8 mouse cellular contexts compared by ENCODE assay signal in the genomic region with DNA sequence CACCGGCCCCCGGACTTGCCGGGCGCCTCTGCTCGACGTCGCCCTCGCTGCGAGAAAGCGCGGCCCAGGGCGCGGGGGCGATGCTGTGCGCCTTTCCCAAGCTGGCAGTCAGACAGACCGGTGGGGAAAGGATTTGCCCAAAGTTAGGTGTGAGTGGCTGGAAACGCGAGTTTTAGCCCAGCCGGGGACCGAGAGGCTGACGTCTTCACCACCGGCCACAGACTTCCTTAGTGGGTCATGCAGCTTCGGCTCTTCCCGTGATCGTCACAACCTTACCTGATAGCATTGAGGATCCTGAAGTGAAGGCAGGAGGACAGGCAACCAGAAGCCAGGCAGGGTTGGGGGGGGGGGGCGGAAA. TPM values are rescaled to one million over a fixed set of nuclear protein-coding genes. Genes with fewer than 3 reads are reported as not detected.
DNase-seq lines count a peak whose midpoint lies in the region; ATAC-seq and TF ChIP-seq lines count a peak whose summit lies in the region.

No protein-coding gene starts in this region.

- ATAC-seq in kidney, embryonic 16.5 days (ENCODE audit: low FRiP score, low TSS enrichment), result peak; percentile 66
- peak; percentile 31; the same call in 1 of the 2 replicates for ATAC-seq in embryonic facial prominence, embryonic 15.5 days (ENCODE audit: insufficient number of reproducible peaks, low FRiP score, low TSS enrichment, low read depth)
- peak; percentile 28 for ATAC-seq in intestine, embryonic 16.5 days
- peak; percentile 16 for ATAC-seq in midbrain, embryonic 11.5 days (ENCODE audit: low FRiP score)

- H3K36me3 ChIP-seq in kidney, embryonic 16.5 days (ENCODE audit: insufficient read depth, low read length), result peaks cover 16% of the 10 kb centered on the region
- H3K36me3 ChIP-seq in ES-E14 (ENCODE audit: control insufficient read depth, insufficient read depth, low read length, poor library complexity, severe bottlenecking), result peaks cover 6% of the 10 kb centered on the region
- peaks cover 26% of the 10 kb centered on the region for H3K36me3 ChIP-seq in embryonic facial prominence, embryonic 15.5 days
- peaks cover 8% of the 10 kb centered on the region; the same call in 1 of the 2 replicates for H3K36me3 ChIP-seq in intestine, embryonic 16.5 days (ENCODE audit: control insufficient read depth, insufficient read depth, low read length)
- H3K36me3 ChIP-seq in midbrain, embryonic 11.5 days (ENCODE audit: control insufficient read depth, insufficient read depth, low read length), result peaks cover 6% of the 10 kb centered on the region; the same call in 1 of the 2 replicates

- H3K9ac ChIP-seq in kidney, embryonic 16.5 days (replicated peaks; ENCODE audit: low read length), result peak overlapping the region; percentile 83
- H3K9ac ChIP-seq in ES-E14 (ENCODE audit: insufficient read depth, low read depth, low read length, poor library complexity, severe bottlenecking), result peak overlapping the region; percentile 92
- H3K9ac ChIP-seq in embryonic facial prominence, embryonic 15.5 days, result peak overlapping the region; percentile 91
- H3K9ac ChIP-seq in intestine, embryonic 16.5 days (ENCODE audit: low read depth, low read length), result peak overlapping the region; percentile 96
- H3K9ac ChIP-seq in midbrain, embryonic 11.5 days (ENCODE audit: low read length), result peak overlapping the region; percentile 91

- peak overlapping the region; percentile 78 for H3K4me2 ChIP-seq in kidney, embryonic 16.5 days (replicated peaks; ENCODE audit: low read depth, low read length)
- peak overlapping the region; percentile 66 for H3K4me2 ChIP-seq in embryonic facial prominence, embryonic 15.5 days (replicated peaks)
- peak overlapping the region; percentile 72 for H3K4me2 ChIP-seq in intestine, embryonic 16.5 days (ENCODE audit: low read depth, low read length)
- peak overlapping the region; percentile 91 for H3K4me2 ChIP-seq in midbrain, embryonic 11.5 days

- DNase-seq in kidney, adult 18-20 months, result no peak
- DNase-seq in ES-E14 (ENCODE audit: low read depth, low spot score), result no peak
- DNase-seq in midbrain, embryonic 11.5 days (ENCODE audit: low spot score, missing footprints), result no peak
- DNase-seq in thymus, postnatal 25 days, result peak; percentile 41
- no peak for DNase-seq in adrenal gland, postnatal 4 days (ENCODE audit: low spot score in 2 of 2)

- no peaks in the 10 kb centered on the region for H3K9me3 ChIP-seq in kidney, embryonic 16.5 days (ENCODE audit: low read length)
- no peaks in the 10 kb centered on the region for H3K9me3 ChIP-seq in ES-E14 (ENCODE audit: control insufficient read depth, insufficient read depth, low read depth, low read length)
- no peaks in the 10 kb centered on the region for H3K9me3 ChIP-seq in embryonic facial prominence, embryonic 15.5 days (replicated peaks)
- no peaks in the 10 kb centered on the region for H3K9me3 ChIP-seq in intestine, embryonic 16.5 days (ENCODE audit: control insufficient read depth, low read length)
- H3K9me3 ChIP-seq in midbrain, embryonic 11.5 days (ENCODE audit: control insufficient read depth, low read length), result no peaks in the 10 kb centered on the region

- in situ Hi-C loops in ES-E14 (cut with MboI; ENCODE audit: low sequenced_read_pairs in 2 of 2, unreplicated experiment in 2 of 2), result no loop called here

- H3K27ac ChIP-seq in kidney, embryonic 16.5 days (ENCODE audit: low read length), result no peak overlapping the region
- H3K27ac ChIP-seq in ES-E14 (ENCODE audit: insufficient read depth, low read depth, low read length, poor library complexity, severe bottlenecking), result no peak overlapping the region
- H3K27ac ChIP-seq in embryonic facial prominence, embryonic 15.5 days (replicated peaks), result peak overlapping the region; percentile 63; the same call in 1 of the 2 replicates
- H3K27ac ChIP-seq in intestine, embryonic 16.5 days (ENCODE audit: low read length), result peak overlapping the region; percentile 39
- H3K27ac ChIP-seq in midbrain, embryonic 11.5 days (ENCODE audit: low read depth, low read length), result no peak overlapping the region; the same call in 1 of the 2 replicates

- H3K4me3 ChIP-seq in kidney, embryonic 16.5 days (ENCODE audit: low read length), result peak overlapping the region; percentile 83
- peak overlapping the region; percentile 64 to 86 for H3K4me3 ChIP-seq in ES-E14 (ENCODE audit: insufficient read depth in 1 of 2, low read depth in 1 of 2, low read length in 2 of 2, poor library complexity in 1 of 2, severe bottlenecking in 1 of 2)
- peak overlapping the region; percentile 93 for H3K4me3 ChIP-seq in embryonic facial prominence, embryonic 15.5 days (replicated peaks)
- H3K4me3 ChIP-seq in intestine, embryonic 16.5 days (ENCODE audit: low read length), result peak overlapping the region; percentile 97
- peak overlapping the region; percentile 94 for H3K4me3 ChIP-seq in midbrain, embryonic 11.5 days (ENCODE audit: low read depth, low read length)

- H3K4me1 ChIP-seq in kidney, embryonic 16.5 days (ENCODE audit: insufficient read depth, low read length), result peaks cover 12% of the 10 kb centered on the region
- H3K4me1 ChIP-seq in ES-E14 (ENCODE audit: control insufficient read depth in 2 of 2, insufficient read depth in 2 of 2, low read length in 2 of 2, poor library complexity in 1 of 2), result no peaks in the 10 kb centered on the region
- H3K4me1 ChIP-seq in embryonic facial prominence, embryonic 15.5 days, result peaks cover 18% of the 10 kb centered on the region
- peaks cover 7% of the 10 kb centered on the region; the same call in 1 of the 2 replicates for H3K4me1 ChIP-seq in intestine, embryonic 16.5 days (ENCODE audit: control insufficient read depth, insufficient read depth, low read length)
- H3K4me1 ChIP-seq in midbrain, embryonic 11.5 days (ENCODE audit: control insufficient read depth, insufficient read depth, low read length), result peaks cover 7% of the 10 kb centered on the region

- no peaks in the 10 kb centered on the region for H3K27me3 ChIP-seq in kidney, embryonic 16.5 days (ENCODE audit: insufficient read depth, low read length)
- H3K27me3 ChIP-seq in embryonic facial prominence, embryonic 15.5 days, result no peaks in the 10 kb centered on the region
- no peaks in the 10 kb centered on the region for H3K27me3 ChIP-seq in intestine, embryonic 16.5 days (replicated peaks; ENCODE audit: control insufficient read depth, insufficient read depth, low read length)
- no peaks in the 10 kb centered on the region for H3K27me3 ChIP-seq in midbrain, embryonic 11.5 days (ENCODE audit: control insufficient read depth, insufficient read depth, low read length)

- 1% methylated on average over 26 of the region's 26 CpGs for WGBS in kidney, embryonic 16.5 days
- 1% methylated on average over 26 of the region's 26 CpGs for WGBS in embryonic facial prominence, embryonic 15.5 days
- WGBS in intestine, embryonic 16.5 days, result under 1% methylated on average over 26 of the region's 26 CpGs
- WGBS in midbrain, embryonic 11.5 days, result under 1% methylated on average over 26 of the region's 26 CpGs

TF ChIP-seq in ES-E14, 5 proteins besides CTCF, POLR2A, EP300 and RAD21:
- no peak for TF ChIP-seq ZC3H11A (IDR thresholded peaks at IDR 0.05; ENCODE audit: borderline replicate concordance, low read depth, low read length)
- TF ChIP-seq CHD2 (IDR thresholded peaks at IDR 0.05; ENCODE audit: low read depth, low read length), result no peak
- no peak for TF ChIP-seq ZNF384 (IDR thresholded peaks at IDR 0.05; ENCODE audit: low read depth, low read length)
- TF ChIP-seq HCFC1 (IDR thresholded peaks at IDR 0.05; ENCODE audit: borderline replicate concordance, insufficient read depth, low read length), result no peak
- TF ChIP-seq MAFK (IDR thresholded peaks at IDR 0.05; ENCODE audit: insufficient read depth, low read depth, low read length), result no peak

RNA-seq across cellular contexts. Expression of gene Brap, which starts 0.5 kb away (rescaled TPM):
- polyA plus RNA-seq in kidney, embryonic 16.5 days (2015; fragmentation: Nextera tagmentation; extraction: Ambion mirVana), result 34.9 and 37.4 TPM in 2 replicates
- total RNA-seq in ES-E14 (2012; rRNA removed), result 24.2 and 31.8 TPM in 2 replicates
- 47.4 and 50.2 TPM in 2 replicates for polyA plus RNA-seq in embryonic facial prominence, embryonic 15.5 days (2015; fragmentation: Nextera tagmentation; extraction: Ambion mirVana)
- polyA plus RNA-seq in intestine, embryonic 16.5 days (2015; fragmentation: Nextera tagmentation; extraction: Ambion mirVana), result 26.4 and 30.4 TPM in 2 replicates
- 37.7 and 43.0 TPM in 2 replicates for polyA plus RNA-seq in midbrain, embryonic 11.5 days (2014; fragmentation: Nextera tagmentation; extraction: Ambion mirVana)
- total RNA-seq in adrenal gland, postnatal 4 days (2021), result 10 to 100 TPM; 52.8 to 54.4 TPM

RNA-seq across cellular contexts. Expression of gene Acad10, which starts 0.6 kb away (rescaled TPM):
- 4.3 and 5.7 TPM in 2 replicates for polyA plus RNA-seq in kidney, embryonic 16.5 days (2015; fragmentation: Nextera tagmentation; extraction: Ambion mirVana)
- 14.0 and 24.4 TPM in 2 replicates for total RNA-seq in ES-E14 (2012; rRNA removed)
- 2.8 and 3.4 TPM in 2 replicates for polyA plus RNA-seq in embryonic facial prominence, embryonic 15.5 days (2015; fragmentation: Nextera tagmentation; extraction: Ambion mirVana)
- polyA plus RNA-seq in intestine, embryonic 16.5 days (2015; fragmentation: Nextera tagmentation; extraction: Ambion mirVana), result 7.8 and 9.7 TPM in 2 replicates
- polyA plus RNA-seq in midbrain, embryonic 11.5 days (2014; fragmentation: Nextera tagmentation; extraction: Ambion mirVana), result 2.5 and 2.6 TPM in 2 replicates
- 10 to 100 TPM; 19.8 to 22.4 TPM for total RNA-seq in adrenal gland, postnatal 4 days (2021)

RNA-seq across cellular contexts. Expression of gene Acad12, which starts 42.1 kb away (rescaled TPM):
- polyA plus RNA-seq in kidney, embryonic 16.5 days (2015; fragmentation: Nextera tagmentation; extraction: Ambion mirVana), result 3.5 and 3.6 TPM in 2 replicates
- total RNA-seq in ES-E14 (2012; rRNA removed), result 6.0 and 8.3 TPM in 2 replicates
- 2.0 and 2.4 TPM in 2 replicates for polyA plus RNA-seq in embryonic facial prominence, embryonic 15.5 days (2015; fragmentation: Nextera tagmentation; extraction: Ambion mirVana)
- polyA plus RNA-seq in intestine, embryonic 16.5 days (2015; fragmentation: Nextera tagmentation; extraction: Ambion mirVana), result 4.5 and 5.3 TPM in 2 replicates
- 1.5 TPM in 2 replicates for polyA plus RNA-seq in midbrain, embryonic 11.5 days (2014; fragmentation: Nextera tagmentation; extraction: Ambion mirVana)
- 10 to 100 TPM; 13.3 to 14.5 TPM for total RNA-seq in adrenal gland, postnatal 4 days (2021)

RNA-seq across cellular contexts. Expression of gene Atxn2, which starts 50.3 kb away (rescaled TPM):
- polyA plus RNA-seq in kidney, embryonic 16.5 days (2015; fragmentation: Nextera tagmentation; extraction: Ambion mirVana), result 38.9 and 56.5 TPM in 2 replicates
- total RNA-seq in ES-E14 (2012; rRNA removed), result 45.2 and 58.0 TPM in 2 replicates
- polyA plus RNA-seq in embryonic facial prominence, embryonic 15.5 days (2015; fragmentation: Nextera tagmentation; extraction: Ambion mirVana), result 60.5 and 65.2 TPM in 2 replicates
- polyA plus RNA-seq in intestine, embryonic 16.5 days (2015; fragmentation: Nextera tagmentation; extraction: Ambion mirVana), result 27.9 and 30.7 TPM in 2 replicates
- 59.2 and 66.8 TPM in 2 replicates for polyA plus RNA-seq in midbrain, embryonic 11.5 days (2014; fragmentation: Nextera tagmentation; extraction: Ambion mirVana)
- 100 to 1,000 TPM; 191 to 216 TPM for total RNA-seq in adrenal gland, postnatal 4 days (2021)

Comparison
In these comparisons a context has a peak if more than half of its experiments do, and no peak if none do; other contexts are left out.
1. ATAC-seq: peak in every context shown above with its lines; median percentile 66 in kidney, embryonic 16.5 days; 31 in embryonic facial prominence, embryonic 15.5 days; 28 in intestine, embryonic 16.5 days; 16 in midbrain, embryonic 11.5 days.
2. H3K27ac ChIP-seq: peak in embryonic facial prominence, embryonic 15.5 days (single experiment) and intestine, embryonic 16.5 days (single experiment); none in kidney, embryonic 16.5 days (single experiment), ES-E14 (single experiment) and midbrain, embryonic 11.5 days (single experiment).
3. Peak in every context shown above with its lines, with median percentiles within 50 percentile points of each other: H3K4me2 ChIP-seq, H3K4me3 ChIP-seq and H3K9ac ChIP-seq.